Mouse (Mus musculus) layer of hippocampus, adult 8-10 months (tissue): ENCODE data around the gene Arhgef12. TPM values are rescaled to one million over a fixed set of nuclear protein-coding genes. Genes with fewer than 3 reads are reported as not detected.
A peak's percentile ranks its signal among the peaks of the same experiment; 100 is the strongest.
"Not testable (repeated sequence)": the region's sequence is repeated elsewhere in the genome, so short reads cannot be mapped to it uniquely, and the experiment has no call there.

Source experiments
- DNase-seq, 2 experiments: peaks; one replicate each; pipeline ENCODE4 v3.0.0; 2022; ENCODE audit warnings: low spot score in 2 of 2
- total RNA-seq, 4 experiments: library from RNA; stranded (reverse); gene quantifications; 2 replicates each; pipeline ENCODE4 v1.2.4; 2022

Arhgef12 gene
- 100 to 1,000 TPM; 144 to 165 (median 151) TPM for total RNA-seq

- peak; percentile 57 to 61 for DNase-seq
Observed at GRCm38 (mm10) chr9:43107187-43107517, at the start of gene Arhgef12. TSS of gene Arhgef12 (minus strand) at chr9:43107239.

- DNase-seq, result no peak
Observed at GRCm38 (mm10) chr9:43155960-43156359, 48.9 kb upstream of the Arhgef12 start.

- no peak for DNase-seq
Observed at GRCm38 (mm10) chr9:43151779-43152178, 44.7 kb upstream of the Arhgef12 start.

GRCm38 (mm10) chr9:43150957-43151356 lies 43.9 kb upstream of the Arhgef12 start:
- no peak for DNase-seq

GRCm38 (mm10) chr9:43150075-43150474 lies 43.0 kb upstream of the Arhgef12 start:
- DNase-seq, result peak in 1 of 2 experiments; percentile 65

- DNase-seq, result peak; percentile 42 to 48
Observed at GRCm38 (mm10) chr9:43149498-43149897, 42.5 kb upstream of the Arhgef12 start.

- DNase-seq, result no peak
Observed at GRCm38 (mm10) chr9:43145196-43145595, 38.2 kb upstream of the Arhgef12 start.

GRCm38 (mm10) chr9:43144206-43144810 lies 37.3 kb upstream of the Arhgef12 start:
- no peak for DNase-seq

- DNase-seq, result peak in 1 of 2 experiments; percentile 78
Observed at GRCm38 (mm10) chr9:43141839-43142238, 34.8 kb upstream of the Arhgef12 start.

GRCm38 (mm10) chr9:43133525-43133924 lies 26.5 kb upstream of the Arhgef12 start:
- DNase-seq, result peak; percentile 58 to 61

GRCm38 (mm10) chr9:43132380-43132779 lies 25.3 kb upstream of the Arhgef12 start:
- DNase-seq, result no peak

- DNase-seq, result no peak
Observed at GRCm38 (mm10) chr9:43131940-43132339, 24.9 kb upstream of the Arhgef12 start.

- DNase-seq, result no peak
Observed at GRCm38 (mm10) chr9:43130684-43131083, 23.6 kb upstream of the Arhgef12 start.

- peak; percentile 50 to 54 for DNase-seq
Observed at GRCm38 (mm10) chr9:43127101-43127787, 20.2 kb upstream of the Arhgef12 start.

GRCm38 (mm10) chr9:43122379-43122778 lies 15.3 kb upstream of the Arhgef12 start:
- no peak for DNase-seq

- DNase-seq, result not testable (repeated sequence)
Observed at GRCm38 (mm10) chr9:43121948-43122347, 14.9 kb upstream of the Arhgef12 start.

- DNase-seq, result no peak
Observed at GRCm38 (mm10) chr9:43116997-43117336, 9.9 kb upstream of the Arhgef12 start.

GRCm38 (mm10) chr9:43116134-43116996 lies 9.3 kb upstream of the Arhgef12 start, which contains the start of gene Tmem136:
TSS of gene Tmem136 (minus strand) at chr9:43116570.
- DNase-seq, result peak; percentile 48 to 57

- DNase-seq, result peak in 1 of 2 experiments; percentile 59
Observed at GRCm38 (mm10) chr9:43115431-43116133, 8.5 kb upstream of the Arhgef12 start.

GRCm38 (mm10) chr9:43114833-43115232 lies 7.8 kb upstream of the Arhgef12 start:
- DNase-seq, result no peak

- DNase-seq, result no peak
Observed at GRCm38 (mm10) chr9:43110286-43110980, 3.4 kb upstream of the Arhgef12 start.
